Mouse (Mus musculus): Measurements from ENCODE around the gene Dennd4a.

GRCm38 (mm10) chr9:64956337-64956736 is 145.2 kb downstream of the Dennd4a start:
- TF ChIP-seq EP300 (optimal IDR thresholded peaks at IDR 0.05) = no peak
- no peak for TF ChIP-seq CTCF (IDR thresholded peaks at IDR 0.05; ENCODE audit: low read depth)

Measured in stomach, postnatal 0 days (tissue).